Mouse (Mus musculus) thymus, adult 18-20 months (tissue): ENCODE results near the gene Atg16l1.

Experiments used
- DNase-seq, 2 experiments: peaks; one replicate each; pipeline ENCODE4 v3.0.0; 2022; ENCODE audit warnings: mixed read lengths in 2 of 2

Gene Atg16l1

GRCm38 (mm10) chr1:87837018-87837417, 81.3 kb downstream of the Atg16l1 start:
- no peak for DNase-seq

- no peak for DNase-seq
Observed at GRCm38 (mm10) chr1:87840411-87841208, 84.9 kb downstream of the Atg16l1 start.
